Mouse (Mus musculus): Measurements from ENCODE around the gene Stat6. TPM values are rescaled to one million over a fixed set of nuclear protein-coding genes. Genes with fewer than 3 reads are reported as not detected.

Gene Stat6
- polyA plus RNA-seq, 1 experiment, result not detected

DNA sequence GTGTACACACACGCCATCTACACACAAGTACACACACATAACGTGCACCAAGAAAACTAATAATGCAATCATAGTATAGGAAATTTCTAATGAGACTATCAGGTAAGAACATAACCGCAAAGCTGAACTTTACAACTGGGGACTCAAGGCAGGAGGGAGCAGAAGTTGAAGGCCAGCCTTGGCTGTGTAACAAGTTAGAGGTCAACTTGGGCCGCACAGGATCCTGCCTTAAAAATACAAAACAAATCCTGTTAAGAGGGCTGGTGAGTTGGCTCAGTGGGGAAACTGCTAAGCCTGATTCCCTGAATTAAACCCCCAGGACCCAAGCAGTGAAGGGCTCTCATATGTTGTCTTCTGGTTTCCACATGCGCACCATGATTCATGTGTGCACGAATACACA is 40.6 kb upstream of the Stat6 start:
- TF ChIP-seq POLR2A (IDR thresholded peaks at IDR 0.05; ENCODE audit: insufficient read depth, low read depth, low read length) (no peak), CTCF (IDR thresholded peaks at IDR 0.05; ENCODE audit: insufficient read depth, low read depth, low read length) (no peak)
- Histone ChIP-seq H3K4me3 (ENCODE audit: insufficient read depth, low read depth, low read length) (no peak overlapping the region), H3K4me1 (ENCODE audit: control insufficient read depth, insufficient read depth, low read length) (peaks cover 49% of the 10 kb centered on the region), H3K27ac (ENCODE audit: insufficient read depth, low read depth, low read length) (no peak overlapping the region)
- 93% methylated on average over 6 of the region's 6 CpGs for whole genome bisulfite sequencing

DNA sequence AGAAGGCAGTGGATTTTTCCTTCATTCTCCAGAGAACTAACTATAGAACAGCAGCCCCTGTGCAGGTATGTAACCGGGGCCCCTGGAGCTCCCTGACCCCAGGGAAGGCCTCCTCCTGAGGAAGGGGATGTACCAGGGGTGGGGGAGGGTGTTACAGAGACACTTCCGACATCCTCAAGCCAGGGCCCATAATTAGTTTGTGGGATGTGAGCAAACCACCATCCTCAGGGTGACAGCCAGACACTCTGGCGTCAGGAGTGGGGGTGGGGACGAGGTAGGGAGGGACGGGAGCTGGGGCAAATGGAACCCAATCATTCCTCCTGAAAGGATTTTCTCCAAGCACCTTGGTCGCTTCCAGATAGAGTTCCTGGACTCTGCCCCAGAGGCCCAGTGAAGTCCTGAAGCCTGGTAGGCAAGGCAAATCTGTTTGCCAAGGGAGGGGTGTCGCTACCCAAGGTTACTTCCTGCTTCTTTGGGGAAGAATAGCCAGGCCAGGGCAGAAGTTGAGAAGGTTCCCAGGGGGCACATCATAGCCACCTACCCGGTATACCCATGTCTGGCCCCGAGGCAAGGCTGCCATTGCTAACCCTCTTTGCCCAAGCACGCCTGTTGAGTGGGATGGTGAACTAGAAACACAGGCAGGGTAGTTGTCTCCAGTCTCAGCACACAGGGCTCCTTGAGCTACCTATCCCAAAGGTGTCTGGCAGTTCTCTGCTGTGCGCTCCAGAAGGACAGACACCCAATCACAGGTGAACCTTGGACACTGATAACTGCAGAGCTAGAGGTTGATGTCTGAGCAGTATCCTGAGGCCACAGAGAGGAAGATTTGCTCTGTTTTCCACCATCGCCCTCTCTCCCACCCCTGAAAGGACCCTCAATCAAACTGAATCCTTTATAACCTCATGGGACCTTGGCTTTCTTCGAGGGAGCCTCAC is 39.1 kb upstream of the Stat6 start:
- WGBS, result 75% methylated on average over 13 of the region's 13 CpGs
- TF ChIP-seq CTCF (IDR thresholded peaks at IDR 0.05; ENCODE audit: insufficient read depth, low read depth, low read length), result no peak
- no peak for TF ChIP-seq POLR2A (IDR thresholded peaks at IDR 0.05; ENCODE audit: insufficient read depth, low read depth, low read length)
- no peak overlapping the region for H3K27ac ChIP-seq (ENCODE audit: insufficient read depth, low read depth, low read length)

DNA sequence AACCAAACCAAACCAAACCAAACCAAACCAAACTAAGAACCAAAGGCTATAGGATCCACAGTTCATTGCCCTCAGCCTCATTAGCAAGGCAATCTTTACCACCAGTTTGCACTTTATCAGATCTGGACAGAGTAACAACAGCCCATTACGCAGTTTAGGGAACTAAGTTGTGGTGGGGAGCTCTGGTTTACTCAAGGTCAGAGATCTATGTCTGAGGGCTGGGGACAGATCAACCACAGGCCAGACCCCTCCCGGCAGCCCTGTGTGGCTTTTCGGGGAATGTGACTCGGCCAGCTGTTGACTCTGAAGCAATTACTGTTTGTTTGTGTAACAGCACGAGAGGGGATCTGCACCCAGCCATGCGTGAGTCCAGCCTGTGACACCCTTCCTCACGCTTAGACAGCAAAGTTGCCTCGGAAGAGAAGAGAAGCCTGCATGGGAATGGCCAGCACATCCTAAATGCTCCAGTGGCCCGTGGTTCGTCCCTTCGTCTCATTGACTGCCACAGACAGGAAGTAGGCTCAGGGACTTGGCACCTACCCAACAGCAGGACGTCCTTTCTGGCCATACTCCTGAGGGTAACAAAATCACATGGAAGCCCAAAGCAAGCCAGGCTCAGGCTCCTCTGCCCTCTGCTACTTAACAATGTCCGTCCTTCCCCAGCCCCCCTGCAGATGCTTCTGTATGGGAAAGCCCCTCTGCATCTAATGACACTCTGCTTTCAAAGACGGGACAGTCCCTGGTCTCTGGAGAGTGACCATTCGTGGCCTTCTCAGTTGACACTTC is 38.1 kb upstream of the Stat6 start:
- WGBS, result 56% methylated on average over 15 of the region's 15 CpGs
- Histone ChIP-seq H3K4me3 (ENCODE audit: insufficient read depth, low read depth, low read length) (no peak overlapping the region), H3K27ac (ENCODE audit: insufficient read depth, low read depth, low read length) (no peak overlapping the region), H3K4me1 (ENCODE audit: control insufficient read depth, insufficient read depth, low read length) (peaks cover 45% of the 10 kb centered on the region)
- TF ChIP-seq POLR2A (IDR thresholded peaks at IDR 0.05; ENCODE audit: insufficient read depth, low read depth, low read length) (no peak), CTCF (IDR thresholded peaks at IDR 0.05; ENCODE audit: insufficient read depth, low read depth, low read length) (no peak)

More for the DNA sequence above, 39.1 kb upstream of the Stat6 start:
- peaks cover 45% of the 10 kb centered on the region for H3K4me1 ChIP-seq (ENCODE audit: control insufficient read depth, insufficient read depth, low read length)
- H3K4me3 ChIP-seq (ENCODE audit: insufficient read depth, low read depth, low read length), result no peak overlapping the region

DNA sequence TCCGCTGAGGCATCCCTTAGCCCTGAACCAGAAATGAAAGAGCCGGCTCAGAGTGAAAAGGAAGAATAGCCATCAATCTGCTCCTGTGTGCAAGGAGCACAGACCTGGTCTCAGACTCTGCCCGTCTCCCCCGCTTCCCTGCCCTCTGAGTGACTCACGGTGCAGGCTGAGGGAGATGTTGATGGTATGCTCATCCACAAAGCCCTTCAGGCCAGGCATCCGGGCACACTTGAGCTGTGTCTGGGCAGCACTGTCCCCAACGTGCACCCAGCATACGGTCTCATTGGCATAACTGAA is 37.6 kb upstream of the Stat6 start:
- Histone ChIP-seq H3K4me3 (ENCODE audit: insufficient read depth, low read depth, low read length) (no peak overlapping the region), H3K4me1 (ENCODE audit: control insufficient read depth, insufficient read depth, low read length) (peaks cover 41% of the 10 kb centered on the region), H3K27ac (ENCODE audit: insufficient read depth, low read depth, low read length) (no peak overlapping the region)
- WGBS, result 84% methylated on average over 8 of the region's 8 CpGs
- TF ChIP-seq POLR2A (IDR thresholded peaks at IDR 0.05; ENCODE audit: insufficient read depth, low read depth, low read length) (no peak), CTCF (IDR thresholded peaks at IDR 0.05; ENCODE audit: insufficient read depth, low read depth, low read length) (no peak)

DNA sequence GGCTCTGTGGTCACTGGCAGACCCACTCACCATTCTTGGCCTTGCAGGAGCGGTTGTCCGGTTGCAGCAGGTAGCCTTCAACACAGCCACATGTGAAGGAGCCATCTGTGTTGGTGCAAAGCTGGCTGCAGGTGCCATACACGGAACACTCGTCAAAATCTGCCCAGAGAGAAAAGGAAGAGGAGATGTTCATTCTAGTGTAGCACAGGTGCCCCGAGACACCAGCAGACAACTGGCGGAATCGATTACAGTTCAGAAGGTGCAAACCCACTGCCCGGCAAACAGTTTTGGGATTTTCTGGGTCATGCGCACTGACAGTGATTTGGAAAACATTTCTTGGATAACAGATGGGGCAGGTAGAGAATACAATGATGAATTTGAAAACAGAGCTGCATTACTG is 37.0 kb upstream of the Stat6 start:
- TF ChIP-seq POLR2A (IDR thresholded peaks at IDR 0.05; ENCODE audit: insufficient read depth, low read depth, low read length) (no peak), CTCF (IDR thresholded peaks at IDR 0.05; ENCODE audit: insufficient read depth, low read depth, low read length) (no peak)
- H3K4me3 ChIP-seq (ENCODE audit: insufficient read depth, low read depth, low read length), result no peak overlapping the region
- WGBS, result 92% methylated on average over 9 of the region's 9 CpGs
- H3K4me1 ChIP-seq (ENCODE audit: control insufficient read depth, insufficient read depth, low read length), result peaks cover 36% of the 10 kb centered on the region
- no peak overlapping the region for H3K27ac ChIP-seq (ENCODE audit: insufficient read depth, low read depth, low read length)

DNA sequence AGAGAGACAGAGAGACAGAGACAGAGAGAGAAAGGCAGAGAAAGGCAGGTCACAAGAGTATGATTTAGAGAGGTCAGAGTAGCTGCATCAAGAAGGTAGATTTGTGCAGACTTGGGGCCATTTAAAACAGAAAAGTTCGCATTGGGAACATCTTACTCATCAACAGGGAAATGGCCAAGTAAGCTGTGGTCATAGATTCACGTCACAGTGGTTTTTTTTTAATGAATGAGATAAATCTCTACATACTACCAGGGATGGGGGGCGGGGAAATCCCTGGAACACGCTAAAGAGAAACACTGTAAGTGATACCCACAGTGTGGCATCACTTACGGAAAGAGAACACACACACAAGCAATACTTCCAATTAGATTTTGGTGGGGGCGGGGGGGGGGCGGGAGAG is 35.7 kb upstream of the Stat6 start:
- Histone ChIP-seq H3K4me1 (ENCODE audit: control insufficient read depth, insufficient read depth, low read length) (peaks cover 32% of the 10 kb centered on the region), H3K4me3 (ENCODE audit: insufficient read depth, low read depth, low read length) (no peak overlapping the region), H3K27ac (ENCODE audit: insufficient read depth, low read depth, low read length) (no peak overlapping the region)
- TF ChIP-seq POLR2A (IDR thresholded peaks at IDR 0.05; ENCODE audit: insufficient read depth, low read depth, low read length), result no peak
- TF ChIP-seq CTCF (IDR thresholded peaks at IDR 0.05; ENCODE audit: insufficient read depth, low read depth, low read length), result no peak
- WGBS, result 87% methylated on average over 7 of the region's 7 CpGs

DNA sequence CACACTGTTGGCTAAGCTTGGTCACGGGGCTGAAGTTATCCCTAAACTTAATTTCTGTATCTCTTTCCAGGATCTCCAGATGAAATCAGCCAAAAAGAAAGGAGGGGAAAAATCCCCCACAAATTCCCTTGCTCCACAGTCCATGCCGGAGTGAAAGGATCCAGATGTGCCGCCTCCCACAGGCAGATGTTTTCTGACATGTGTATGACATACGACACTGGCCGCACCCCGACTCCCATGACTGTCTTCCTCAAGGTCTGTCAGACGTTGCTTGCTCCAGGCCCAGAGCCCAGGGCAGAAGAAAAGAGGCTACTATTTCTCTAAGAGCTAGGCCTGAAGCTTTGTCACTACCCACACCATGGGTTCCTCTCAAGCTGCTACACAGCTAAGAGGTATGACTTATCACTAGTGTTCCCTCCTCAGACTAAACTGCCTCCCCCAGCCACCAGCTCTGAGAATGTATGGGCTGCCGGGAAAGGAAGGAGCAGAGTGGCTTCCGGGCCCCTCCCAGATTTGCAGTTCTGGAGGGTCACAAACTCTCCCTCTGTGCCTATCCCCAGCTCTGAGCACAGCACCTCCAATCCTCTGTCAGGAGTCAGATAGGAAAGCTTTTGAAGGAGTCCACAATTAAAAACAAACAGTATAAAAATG is 33.2 kb upstream of the Stat6 start:
- Histone ChIP-seq H3K4me3 (ENCODE audit: insufficient read depth, low read depth, low read length) (no peak overlapping the region), H3K27ac (ENCODE audit: insufficient read depth, low read depth, low read length) (no peak overlapping the region), H3K4me1 (ENCODE audit: control insufficient read depth, insufficient read depth, low read length) (peaks cover 26% of the 10 kb centered on the region)
- WGBS, result 70% methylated on average over 9 of the region's 9 CpGs
- TF ChIP-seq CTCF (IDR thresholded peaks at IDR 0.05; ENCODE audit: insufficient read depth, low read depth, low read length) (no peak), POLR2A (IDR thresholded peaks at IDR 0.05; ENCODE audit: insufficient read depth, low read depth, low read length) (no peak)

DNA sequence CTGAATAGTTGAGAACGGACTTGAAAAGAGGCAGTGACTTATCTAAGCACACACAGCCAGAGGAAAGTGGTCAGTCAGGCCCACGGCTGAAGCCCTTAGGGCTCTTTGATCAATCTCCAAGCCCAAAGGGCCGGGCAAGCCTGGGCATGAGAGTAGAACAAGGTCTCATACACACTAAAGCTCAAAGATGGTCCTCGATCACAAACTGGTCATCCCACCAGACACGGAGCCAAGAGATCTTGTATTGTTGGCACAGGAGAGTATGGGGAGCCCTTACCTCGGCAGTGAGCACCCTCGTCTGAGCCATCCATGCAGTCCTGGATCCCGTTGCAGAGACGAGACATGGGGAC is 32.7 kb upstream of the Stat6 start:
- no peak overlapping the region for H3K27ac ChIP-seq (ENCODE audit: insufficient read depth, low read depth, low read length)
- H3K4me3 ChIP-seq (ENCODE audit: insufficient read depth, low read depth, low read length), result no peak overlapping the region
- 85% methylated on average over 9 of the region's 9 CpGs for WGBS
- peaks cover 26% of the 10 kb centered on the region for H3K4me1 ChIP-seq (ENCODE audit: control insufficient read depth, insufficient read depth, low read length)
- TF ChIP-seq CTCF (IDR thresholded peaks at IDR 0.05; ENCODE audit: insufficient read depth, low read depth, low read length) (no peak), POLR2A (IDR thresholded peaks at IDR 0.05; ENCODE audit: insufficient read depth, low read depth, low read length) (no peak)
